Mouse (Mus musculus) CH12.LX (cell line): Measurements from ENCODE around the gene Tk1.

Experiments used
- CTCF ChIP-seq, 2 experiments: IDR thresholded peaks in 1 of 2; conservative IDR thresholded peaks in 1 of 2; 2 replicates each; pipeline ENCODE4 v1.5.1; 2011 to 2012; ENCODE audit warnings: low read depth in 2 of 2, low read length in 2 of 2, improper control_type of control experiment in 1 of 2, inconsistent platforms in 1 of 2, mild to moderate bottlenecking in 1 of 2, moderate library complexity in 1 of 2
- EP300 ChIP-seq: IDR thresholded peaks from 2 replicates; pipeline ENCODE4 v1.6.1; 2011; ENCODE audit warnings: low read length, improper control_type of control experiment
- HCFC1 ChIP-seq: IDR thresholded peaks from 2 replicates; pipeline ENCODE4 v1.6.1; 2012; ENCODE audit warnings: low read depth, mild to moderate bottlenecking, inconsistent platforms, low read length, improper control_type of control experiment
- KAT2A ChIP-seq: IDR thresholded peaks from 2 replicates; pipeline ENCODE4 v1.6.1; 2012; ENCODE audit warnings: low read length, improper control_type of control experiment, inconsistent platforms; ENCODE audit not compliant: insufficient replicate concordance
- MAFK ChIP-seq: IDR thresholded peaks from 2 replicates; pipeline ENCODE4 v1.6.1; 2011; ENCODE audit warnings: low read length, improper control_type of control experiment; ENCODE audit not compliant: insufficient replicate concordance
- MXI1 ChIP-seq: IDR thresholded peaks from 2 replicates; pipeline ENCODE4 v1.6.1; 2011; ENCODE audit warnings: mild to moderate bottlenecking, low read depth, low read length, improper control_type of control experiment
- NELFE ChIP-seq: IDR thresholded peaks from 2 replicates; pipeline ENCODE4 v1.6.1; 2011; ENCODE audit warnings: low read depth, low read length, improper control_type of control experiment
- POLR2A ChIP-seq: IDR thresholded peaks from 2 replicates; pipeline ENCODE4 v1.6.1; 2011; ENCODE audit warnings: low read depth, mild to moderate bottlenecking, improper control_type of control experiment, low read length
- RCOR1 ChIP-seq: conservative IDR thresholded peaks from 2 replicates; pipeline ENCODE4 v1.6.1; 2012; ENCODE audit warnings: low read depth, mild to moderate bottlenecking, inconsistent platforms, low read length, improper control_type of control experiment
- SMC3 ChIP-seq: IDR thresholded peaks from 2 replicates; pipeline ENCODE4 v1.6.1; 2011; ENCODE audit warnings: low read depth, low read length, improper control_type of control experiment
- TCF12 ChIP-seq: IDR thresholded peaks from 2 replicates; pipeline ENCODE4 v1.6.1; 2014; ENCODE audit warnings: low read depth, mild to moderate bottlenecking, inconsistent platforms, low read length, improper control_type of control experiment
- USF1 ChIP-seq: IDR thresholded peaks from 2 replicates; pipeline ENCODE4 v1.6.1; 2014; ENCODE audit warnings: low read depth, mild to moderate bottlenecking, inconsistent platforms, low read length, improper control_type of control experiment
- ZMIZ1 ChIP-seq: IDR thresholded peaks from 2 replicates; pipeline ENCODE4 v1.6.1; 2012; ENCODE audit warnings: low read depth, mild to moderate bottlenecking, inconsistent platforms, low read length, improper control_type of control experiment

- peak; percentile 98 to 99 for TF ChIP-seq CTCF (conservative IDR thresholded peaks at IDR 0.05 in 1 of 2, IDR thresholded peaks at IDR 0.05 in 1 of 2; ENCODE audit: low read depth in 2 of 2, low read length in 2 of 2)
- TF ChIP-seq MAFK = no peak
- peak; percentile 59; the same call in 1 of the 2 replicates for TF ChIP-seq NELFE
- no peak for TF ChIP-seq USF1
- no peak for TF ChIP-seq EP300
- no peak for TF ChIP-seq RCOR1
- TF ChIP-seq TCF12 = peak; percentile 63; the same call in 1 of the 2 replicates
- TF ChIP-seq KAT2A = no peak
- peak; percentile 99 for TF ChIP-seq SMC3
- no peak for TF ChIP-seq ZMIZ1
- no peak for TF ChIP-seq POLR2A
- TF ChIP-seq HCFC1 = no peak
- no peak; the same call in 1 of the 2 replicates for TF ChIP-seq MXI1
These were observed 44.9 kb upstream of the Tk1 start for GRCm38 (mm10) chr11:117870688-117871365.
